ENCODE assay signal across 8 mouse cellular contexts in the genomic region with DNA sequence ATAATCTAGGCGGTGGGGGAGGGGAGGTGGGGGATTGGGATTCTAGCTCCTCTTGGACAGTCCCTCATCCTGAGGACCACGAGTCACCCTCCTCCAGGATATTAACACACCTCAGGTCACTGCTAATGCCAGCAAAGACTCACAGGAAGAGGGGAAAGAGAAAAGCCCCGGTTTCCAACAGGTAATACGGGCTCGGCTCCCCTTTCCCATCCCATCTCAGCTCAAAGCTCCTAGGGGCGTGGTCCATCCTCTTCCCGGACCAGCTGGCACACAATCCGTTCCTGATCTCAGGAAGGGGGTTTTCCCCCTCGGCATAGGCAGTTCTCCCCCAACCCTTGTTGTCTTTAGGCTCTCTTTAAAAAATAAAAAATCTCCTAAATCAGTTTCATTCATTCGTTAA. TPM values are rescaled to one million over a fixed set of nuclear protein-coding genes. Genes with fewer than 3 reads are reported as not detected.
A peak's percentile ranks its signal among the peaks of the same experiment; 100 is the strongest.
DNase-seq lines count a peak whose midpoint lies in the region; ATAC-seq and TF ChIP-seq lines count a peak whose summit lies in the region.

No protein-coding gene starts in this region.

- no peaks in the 10 kb centered on the region for H3K36me3 ChIP-seq in heart, embryonic 13.5 days
- H3K36me3 ChIP-seq in forebrain, embryonic 14.5 days (ENCODE audit: control insufficient read depth, insufficient read depth, low read length): no peaks in the 10 kb centered on the region
- H3K36me3 ChIP-seq in liver, postnatal 0 days (replicated peaks; ENCODE audit: insufficient read depth, low read length): no peaks in the 10 kb centered on the region

- TF ChIP-seq CTCF in liver, postnatal 0 days (IDR thresholded peaks at IDR 0.05; ENCODE audit: low read depth): no peak

- H3K9me3 ChIP-seq in heart, embryonic 13.5 days: no peaks in the 10 kb centered on the region
- H3K9me3 ChIP-seq in forebrain, embryonic 14.5 days (replicated peaks; ENCODE audit: control insufficient read depth, low read length): no peaks in the 10 kb centered on the region
- H3K9me3 ChIP-seq in liver, postnatal 0 days (ENCODE audit: low read length): no peaks in the 10 kb centered on the region

- DNase-seq in heart, adult 9 months (ENCODE audit: low spot score in 2 of 2): no peak
- peak; percentile 68 for DNase-seq in brain, adult 2 months (ENCODE audit: low read depth, low spot score)
- peak; percentile 73 for DNase-seq in forebrain, embryonic 14.5 days (ENCODE audit: low spot score)
- DNase-seq in liver, postnatal 0 days: no peak
- DNase-seq in urinary bladder, adult 2 months (ENCODE audit: low spot score): no peak
- no peak for DNase-seq in kidney, postnatal 4 days
- no peak for DNase-seq in spleen, postnatal 14 days (ENCODE audit: low spot score in 2 of 2)

- no peak for TF ChIP-seq EP300 in liver, postnatal 0 days (IDR thresholded peaks at IDR 0.05; ENCODE audit: low read depth)

- 0 out of 2 replicates have a peak overlapping the region, but pooled peaks have one; percentile 12 for H3K27ac ChIP-seq in heart, embryonic 13.5 days (replicated peaks)
- H3K27ac ChIP-seq in forebrain, embryonic 14.5 days (ENCODE audit: low read depth, low read length): peak overlapping the region; percentile 85
- no peak overlapping the region for H3K27ac ChIP-seq in liver, postnatal 0 days (ENCODE audit: low read depth)

- H3K9ac ChIP-seq in heart, embryonic 13.5 days: peak overlapping the region; percentile 76
- H3K9ac ChIP-seq in forebrain, embryonic 14.5 days (ENCODE audit: low read length): peak overlapping the region; percentile 76
- no peak overlapping the region for H3K9ac ChIP-seq in liver, postnatal 0 days (replicated peaks)

- no peak for ATAC-seq in heart, embryonic 13.5 days (ENCODE audit: extremely low read depth, insufficient number of reproducible peaks, low FRiP score, low TSS enrichment)
- ATAC-seq in forebrain, embryonic 14.5 days: peak; percentile 51
- ATAC-seq in liver, postnatal 0 days: no peak

- 3% methylated on average over 10 of the region's 10 CpGs for WGBS in heart, embryonic 13.5 days
- WGBS in forebrain, embryonic 14.5 days: 0% methylated on average over 10 of the region's 10 CpGs
- WGBS in liver, postnatal 0 days (ENCODE audit: insufficient replicate concordance): 3% methylated on average over 10 of the region's 10 CpGs

- H3K4me3 ChIP-seq in heart, embryonic 13.5 days: peak overlapping the region; percentile 57
- peak overlapping the region; percentile 48 for H3K4me3 ChIP-seq in forebrain, embryonic 14.5 days (ENCODE audit: low read depth, low read length)
- no peak overlapping the region for H3K4me3 ChIP-seq in liver, postnatal 0 days (ENCODE audit: low read depth, low read length)

- H3K4me2 ChIP-seq in heart, embryonic 13.5 days: peak overlapping the region; percentile 94
- peak overlapping the region; percentile 76 for H3K4me2 ChIP-seq in forebrain, embryonic 14.5 days (ENCODE audit: low read length)
- H3K4me2 ChIP-seq in liver, postnatal 0 days (ENCODE audit: low read depth, low read length): peak overlapping the region; percentile 18; the same call in 1 of the 2 replicates

- peaks cover 22% of the 10 kb centered on the region for H3K4me1 ChIP-seq in heart, embryonic 13.5 days
- peaks cover 8% of the 10 kb centered on the region; the same call in 1 of the 2 replicates for H3K4me1 ChIP-seq in forebrain, embryonic 14.5 days (ENCODE audit: control insufficient read depth, insufficient read depth, low read length)
- H3K4me1 ChIP-seq in liver, postnatal 0 days (ENCODE audit: insufficient read depth): no peaks in the 10 kb centered on the region

- 0 out of 2 replicates have a peak, but pooled peaks cover 3% of the 10 kb centered on the region for H3K27me3 ChIP-seq in heart, embryonic 13.5 days (replicated peaks)
- H3K27me3 ChIP-seq in forebrain, embryonic 14.5 days (replicated peaks; ENCODE audit: control insufficient read depth, insufficient read depth, low read length): no peaks in the 10 kb centered on the region
- H3K27me3 ChIP-seq in liver, postnatal 0 days (ENCODE audit: insufficient read depth, low read length): peaks cover 9% of the 10 kb centered on the region

RNA-seq across cellular contexts. Expression of a gene that starts 0.9 kb away (rescaled TPM):
- 24.1 and 26.7 TPM in 2 replicates for polyA plus RNA-seq in heart, embryonic 13.5 days (2015; fragmentation: Nextera tagmentation; extraction: Ambion mirVana)
- polyA plus RNA-seq in forebrain, embryonic 14.5 days (2014; fragmentation: Nextera tagmentation; extraction: Ambion mirVana): 829 and 974 TPM in 2 replicates
- polyA plus RNA-seq in liver, postnatal 0 days (2015; fragmentation: Nextera tagmentation; extraction: Ambion mirVana): 0.34 and 0.53 TPM in 2 replicates
- polyA plus RNA-seq in urinary bladder, adult 2 months (2012; rRNA removed): 2.5 and 2.7 TPM in 2 replicates

Comparison
In these comparisons a context has a peak if more than half of its experiments do, and no peak if none do; other contexts are left out.
1. H3K4me2 ChIP-seq: peak in every context shown above with its lines; median percentile 94 in heart, embryonic 13.5 days; 76 in forebrain, embryonic 14.5 days; 18 in liver, postnatal 0 days.
2. DNase-seq: peak in brain, adult 2 months (single experiment) and forebrain, embryonic 14.5 days (single experiment); none in heart, adult 9 months (0 of 2), liver, postnatal 0 days (single experiment), urinary bladder, adult 2 months (single experiment), kidney, postnatal 4 days (0 of 2) and spleen, postnatal 14 days (0 of 2).
3. RNA of a gene that starts 0.9 kb away (polyA plus RNA-seq): 829 to 974 TPM in forebrain, embryonic 14.5 days; 24.1 to 26.7 TPM in heart, embryonic 13.5 days, 2.5 to 2.7 TPM in urinary bladder, adult 2 months and 0.34 to 0.53 TPM in liver, postnatal 0 days; every median in the first group is over 10 times any median in the second.